Mouse (Mus musculus) midbrain, embryonic 11.5 days (tissue): ENCODE results near the gene Socs2. TPM values are rescaled to one million over a fixed set of nuclear protein-coding genes. Genes with fewer than 3 reads are reported as not detected.
"Not testable (repeated sequence)": the region's sequence is repeated elsewhere in the genome, so short reads cannot be mapped to it uniquely, and the experiment has no call there.

Experiments used
- ATAC-seq: fragments of 200-750 bp; cut with Nextera tagmentation; 2 replicates; pipeline ENCODE4 v1.8.0; 2017; ENCODE audit warnings: moderate TSS enrichment, moderate library complexity; ENCODE audit not compliant: low FRiP score
- DNase-seq: peaks from one replicate; pipeline ENCODE4 v3.0.0; 2015; ENCODE audit warnings: low spot score; ENCODE audit errors: missing footprints
- H3K27ac ChIP-seq: fragments of 300-500 bp; sonication (generic); 2 replicates; pipeline ENCODE4 v1.5.1; 2014; ENCODE audit warnings: low read depth, low read length
- H3K27me3 ChIP-seq: fragments of 300-500 bp; sonication (generic); 2 replicates; pipeline ENCODE4 v1.6.1; 2014; ENCODE audit warnings: mild to moderate bottlenecking, low read length, moderate library complexity, mixed read lengths; ENCODE audit not compliant: control insufficient read depth, insufficient read depth
- H3K36me3 ChIP-seq: fragments of 300-500 bp; sonication (generic); 2 replicates; pipeline ENCODE4 v1.6.1; 2014; ENCODE audit warnings: mild to moderate bottlenecking, low read length, moderate library complexity, mixed read lengths; ENCODE audit not compliant: control insufficient read depth, insufficient read depth
- H3K4me1 ChIP-seq: fragments of 300-500 bp; sonication (generic); 2 replicates; pipeline ENCODE4 v1.6.1; 2014; ENCODE audit warnings: low read length; ENCODE audit not compliant: control insufficient read depth, insufficient read depth
- H3K4me2 ChIP-seq: fragments of 300-500 bp; sonication (generic); 2 replicates; pipeline ENCODE4 v1.6.1; 2014; ENCODE audit warnings: mild to moderate bottlenecking, moderate library complexity
- H3K4me3 ChIP-seq: fragments of 300-500 bp; sonication (generic); 2 replicates; pipeline ENCODE4 v1.5.1; 2014; ENCODE audit warnings: low read depth, low read length
- H3K9ac ChIP-seq: fragments of 300-500 bp; sonication (generic); 2 replicates; pipeline ENCODE4 v1.6.1; 2014; ENCODE audit warnings: low read length
- H3K9me3 ChIP-seq: fragments of 300-500 bp; sonication (generic); 2 replicates; pipeline ENCODE4 v1.6.1; 2016; ENCODE audit warnings: low read length; ENCODE audit not compliant: control insufficient read depth
- WGBS: fragments of 180-500 bp; shearing (Covaris S2); extraction: QIAGEN DNeasy Blood & Tissue Kit; methylation state at CpG from one replicate; pipeline ENCODE4 v1.1.7; 2014; 5-methylcytosine and 5-hydroxymethylcytosine counted together
- polyA plus RNA-seq: library from polyadenylated mRNA; unstranded; fragments of >200 nt; fragmentation: Nextera tagmentation; extraction: Ambion mirVana; gene quantifications from 2 replicates; pipeline ENCODE4 v1.2.1, GENCODE M21; 2014

Gene Socs2
- polyA plus RNA-seq, 1 experiment from 2014 or later = 28.8 TPM

DNA sequence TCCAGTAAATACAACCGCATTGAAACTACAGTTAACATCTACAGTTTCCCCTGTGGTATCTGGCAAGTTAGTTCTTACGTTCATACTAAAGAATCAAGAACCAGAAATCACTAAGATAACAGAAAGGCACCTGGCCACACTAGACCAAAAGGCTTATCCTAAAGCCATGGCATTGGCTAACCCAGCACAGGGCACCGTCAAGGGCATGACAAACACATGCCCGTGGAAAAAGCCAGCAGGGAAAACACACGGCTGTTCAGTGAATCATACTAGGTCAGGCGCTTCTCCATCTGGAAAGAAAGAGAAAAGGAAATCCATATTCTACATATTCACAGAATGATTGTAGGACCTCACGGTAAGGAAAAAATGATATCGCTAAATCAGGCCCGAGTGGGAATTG, 26.1 kb downstream of the Socs2 start:
- no peak for DNase-seq

DNA sequence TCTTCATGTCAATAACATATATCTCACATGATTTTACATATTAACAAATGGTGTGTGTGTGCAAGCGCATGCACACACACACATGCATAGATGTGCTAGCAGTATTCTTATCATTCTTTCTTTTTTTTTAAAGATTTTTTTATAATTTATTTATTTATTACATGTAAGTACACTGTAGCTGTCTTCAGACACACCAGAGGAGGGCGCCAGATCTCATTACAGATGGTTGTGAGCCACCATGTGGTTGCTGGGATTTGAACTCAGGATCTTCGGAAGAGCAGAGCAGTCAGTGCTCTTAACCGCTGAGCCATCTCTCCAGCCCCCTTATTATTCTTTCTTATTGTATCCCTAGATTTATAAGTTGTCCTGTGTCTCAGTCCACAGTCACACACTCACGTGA, 27.2 kb downstream of the Socs2 start:
- 94% methylated on average over 5 of the region's 5 CpGs for WGBS
- H3K27me3 ChIP-seq, H3K9ac ChIP-seq, ATAC-seq, H3K9me3 ChIP-seq, H3K36me3 ChIP-seq, H3K4me1 ChIP-seq, H3K4me3 ChIP-seq, H3K4me2 ChIP-seq, DNase-seq, H3K27ac ChIP-seq: not testable (repeated sequence)

More for the DNA sequence above, 26.1 kb downstream of the Socs2 start:
- ATAC-seq = no peak
- no peak overlapping the region for H3K4me2 ChIP-seq
- no peaks in the 10 kb centered on the region for H3K36me3 ChIP-seq
- no peak overlapping the region for H3K27ac ChIP-seq
- no peak overlapping the region for H3K4me3 ChIP-seq
- no peaks in the 10 kb centered on the region for H3K27me3 ChIP-seq
- no peaks in the 10 kb centered on the region for H3K9me3 ChIP-seq
- WGBS = 95% methylated on average over 9 of the region's 9 CpGs
- no peaks in the 10 kb centered on the region for H3K4me1 ChIP-seq
- H3K9ac ChIP-seq = no peak overlapping the region

GRCm38 (mm10) chr10:95388821-95389477, 28.0 kb downstream of the Socs2 start:
- Histone ChIP-seq H3K4me3 (no peak overlapping the region), H3K27ac (no peak overlapping the region), H3K4me1 (no peaks in the 10 kb centered on the region), H3K9ac (no peak overlapping the region), H3K9me3 (no peaks in the 10 kb centered on the region), H3K4me2 (no peak overlapping the region), H3K27me3 (no peaks in the 10 kb centered on the region), H3K36me3 (no peaks in the 10 kb centered on the region)
- no peak for DNase-seq
- ATAC-seq = no peak
- WGBS = 80% methylated on average over 23 of the region's 23 CpGs

GRCm38 (mm10) chr10:95386527-95386926, 30.5 kb downstream of the Socs2 start:
- Histone ChIP-seq H3K9me3 (no peaks in the 10 kb centered on the region), H3K4me2 (no peak overlapping the region), H3K9ac (no peak overlapping the region), H3K4me3 (no peak overlapping the region), H3K36me3 (no peaks in the 10 kb centered on the region), H3K4me1 (no peaks in the 10 kb centered on the region), H3K27me3 (no peaks in the 10 kb centered on the region), H3K27ac (no peak overlapping the region)
- WGBS = 89% methylated on average over 6 of the region's 6 CpGs
- no peak for DNase-seq
- no peak for ATAC-seq

- Histone ChIP-seq H3K9me3 (no peaks in the 10 kb centered on the region), H3K27ac (no peak overlapping the region), H3K27me3 (no peaks in the 10 kb centered on the region), H3K36me3 (no peaks in the 10 kb centered on the region), H3K4me1 (no peaks in the 10 kb centered on the region), H3K4me2 (no peak overlapping the region), H3K9ac (no peak overlapping the region), H3K4me3 (no peak overlapping the region)
- DNase-seq (no peak), ATAC-seq (no peak)
- 83% methylated on average over 4 of the region's 4 CpGs for WGBS
These were observed 31.2 kb downstream of the Socs2 start for GRCm38 (mm10) chr10:95385801-95386203.

GRCm38 (mm10) chr10:95385081-95385480, 31.9 kb downstream of the Socs2 start:
- no peaks in the 10 kb centered on the region for H3K4me1 ChIP-seq
- no peaks in the 10 kb centered on the region for H3K9me3 ChIP-seq
- ATAC-seq (no peak), DNase-seq (no peak)
- H3K36me3 ChIP-seq = no peaks in the 10 kb centered on the region
- H3K27ac ChIP-seq = no peak overlapping the region
- no peak overlapping the region for H3K4me3 ChIP-seq
- H3K4me2 ChIP-seq = no peak overlapping the region
- no peaks in the 10 kb centered on the region for H3K27me3 ChIP-seq
- no peak overlapping the region for H3K9ac ChIP-seq
- 88% methylated on average over 1 of the region's 1 CpGs for WGBS

DNA sequence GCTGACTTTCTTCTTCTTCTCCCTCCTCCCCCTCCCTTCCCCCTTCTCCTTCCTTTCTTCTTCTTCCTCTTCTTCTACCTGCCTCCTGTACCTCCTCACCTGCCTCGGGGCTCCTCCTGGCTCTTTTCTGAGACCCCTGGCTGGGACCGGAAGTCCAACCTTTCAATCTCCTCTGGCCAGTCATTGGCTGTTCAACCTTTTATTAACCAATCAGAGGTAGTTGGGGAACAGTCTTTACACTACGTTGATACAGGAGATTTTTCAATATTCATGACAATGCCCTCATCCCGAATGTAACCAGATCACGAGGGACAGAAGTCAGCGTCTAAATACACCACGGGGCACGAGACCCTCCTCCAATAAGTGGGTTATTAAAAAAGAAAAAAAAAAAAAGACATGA, 32.5 kb downstream of the Socs2 start:
- Histone ChIP-seq H3K27me3 (no peaks in the 10 kb centered on the region), H3K36me3 (no peaks in the 10 kb centered on the region), H3K27ac (no peak overlapping the region), H3K9me3 (no peaks in the 10 kb centered on the region), H3K4me1 (no peaks in the 10 kb centered on the region), H3K4me3 (no peak overlapping the region), H3K9ac (no peak overlapping the region), H3K4me2 (no peak overlapping the region)
- 84% methylated on average over 8 of the region's 8 CpGs for WGBS
- DNase-seq (no peak), ATAC-seq (no peak)

GRCm38 (mm10) chr10:95373340-95373739, 43.6 kb downstream of the Socs2 start:
- 91% methylated on average over 6 of the region's 6 CpGs for WGBS
- no peak overlapping the region for H3K27ac ChIP-seq

DNA sequence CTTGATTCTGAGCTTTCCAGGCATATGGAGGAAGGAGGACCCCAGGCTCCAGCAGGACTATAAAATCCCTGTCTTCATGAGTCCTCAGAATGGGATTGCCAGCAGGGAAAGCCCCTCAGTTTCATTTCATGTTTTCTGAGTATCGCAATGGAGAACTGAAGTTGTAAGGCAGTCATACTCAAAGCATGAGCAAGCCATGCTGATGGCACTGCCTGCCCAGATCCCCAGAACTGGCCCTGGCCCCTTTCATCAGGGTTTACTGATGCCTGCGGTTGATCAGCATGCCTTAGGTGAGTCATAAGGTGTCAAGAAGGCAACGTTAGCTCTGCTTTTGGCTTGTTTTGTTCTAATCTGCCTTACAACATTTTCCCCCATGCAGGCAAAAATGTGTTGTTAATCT, 45.0 kb downstream of the Socs2 start:
- Histone ChIP-seq H3K9ac (no peak overlapping the region), H3K27ac (no peak overlapping the region), H3K9me3 (no peaks in the 10 kb centered on the region), H3K4me3 (no peak overlapping the region), H3K27me3 (no peaks in the 10 kb centered on the region), H3K4me2 (no peak overlapping the region), H3K4me1 (no peaks in the 10 kb centered on the region), H3K36me3 (no peaks in the 10 kb centered on the region)
- DNase-seq = no peak
- ATAC-seq = no peak
- 89% methylated on average over 3 of the region's 3 CpGs for WGBS

More at GRCm38 (mm10) chr10:95373340-95373739, 43.6 kb downstream of the Socs2 start:
- Histone ChIP-seq H3K4me3 (no peak overlapping the region), H3K27me3 (no peaks in the 10 kb centered on the region), H3K4me2 (no peak overlapping the region), H3K9ac (no peak overlapping the region), H3K36me3 (no peaks in the 10 kb centered on the region), H3K4me1 (no peaks in the 10 kb centered on the region), H3K9me3 (no peaks in the 10 kb centered on the region)
- ATAC-seq (no peak), DNase-seq (no peak)
